Comparison of ENCODE assay signal across 8 mouse cellular contexts in genomic region chr4:62695523-62695922, GRCm38 (mm10).
A peak's percentile ranks its signal among the peaks of the same experiment; 100 is the strongest.
DNase-seq lines count a peak whose midpoint lies in the region; ATAC-seq and TF ChIP-seq lines count a peak whose summit lies in the region.

No protein-coding gene starts in this region.

- no peaks in the 10 kb centered on the region for H3K9me3 ChIP-seq in intestine, embryonic 16.5 days (ENCODE audit: control insufficient read depth, low read length)
- no peaks in the 10 kb centered on the region for H3K9me3 ChIP-seq in intestine, embryonic 15.5 days
- no peaks in the 10 kb centered on the region for H3K9me3 ChIP-seq in heart, embryonic 13.5 days
- H3K9me3 ChIP-seq in liver, postnatal 0 days (ENCODE audit: low read length), result no peaks in the 10 kb centered on the region

- peaks cover 56% of the 10 kb centered on the region for H3K4me1 ChIP-seq in intestine, embryonic 16.5 days (ENCODE audit: control insufficient read depth, insufficient read depth, low read length)
- peaks cover 54% of the 10 kb centered on the region for H3K4me1 ChIP-seq in intestine, embryonic 15.5 days (replicated peaks)
- H3K4me1 ChIP-seq in heart, embryonic 13.5 days, result peaks cover 91% of the 10 kb centered on the region
- peaks cover 2% of the 10 kb centered on the region; the same call in 1 of the 2 replicates for H3K4me1 ChIP-seq in liver, postnatal 0 days (ENCODE audit: insufficient read depth)

- H3K27ac ChIP-seq in intestine, embryonic 16.5 days (ENCODE audit: low read length), result 0 out of 2 replicates have a peak overlapping the region, but pooled peaks have one; percentile 1
- H3K27ac ChIP-seq in intestine, embryonic 15.5 days, result no peak overlapping the region
- H3K27ac ChIP-seq in heart, embryonic 13.5 days (replicated peaks), result peak overlapping the region; percentile 61
- no peak overlapping the region for H3K27ac ChIP-seq in liver, postnatal 0 days (ENCODE audit: low read depth)

- H3K27me3 ChIP-seq in intestine, embryonic 16.5 days (replicated peaks; ENCODE audit: control insufficient read depth, insufficient read depth, low read length), result no peaks in the 10 kb centered on the region
- H3K27me3 ChIP-seq in intestine, embryonic 15.5 days (replicated peaks), result no peaks in the 10 kb centered on the region
- peaks cover 54% of the 10 kb centered on the region for H3K27me3 ChIP-seq in heart, embryonic 13.5 days (replicated peaks)
- no peaks in the 10 kb centered on the region for H3K27me3 ChIP-seq in liver, postnatal 0 days (ENCODE audit: insufficient read depth, low read length)

- H3K4me3 ChIP-seq in intestine, embryonic 16.5 days (ENCODE audit: low read length), result no peak overlapping the region
- no peak overlapping the region for H3K4me3 ChIP-seq in intestine, embryonic 15.5 days (replicated peaks)
- H3K4me3 ChIP-seq in heart, embryonic 13.5 days, result no peak overlapping the region
- no peak overlapping the region for H3K4me3 ChIP-seq in liver, postnatal 0 days (ENCODE audit: low read depth, low read length)

- H3K36me3 ChIP-seq in intestine, embryonic 16.5 days (ENCODE audit: control insufficient read depth, insufficient read depth, low read length), result 0 out of 2 replicates have a peak, but pooled peaks cover 3% of the 10 kb centered on the region
- H3K36me3 ChIP-seq in intestine, embryonic 15.5 days, result peaks cover 14% of the 10 kb centered on the region
- peaks cover 38% of the 10 kb centered on the region for H3K36me3 ChIP-seq in heart, embryonic 13.5 days
- peaks cover 3% of the 10 kb centered on the region; the same call in 1 of the 2 replicates for H3K36me3 ChIP-seq in liver, postnatal 0 days (replicated peaks; ENCODE audit: insufficient read depth, low read length)

- TF ChIP-seq EP300 in liver, postnatal 0 days (IDR thresholded peaks at IDR 0.05; ENCODE audit: low read depth), result no peak

- no peak for TF ChIP-seq CTCF in liver, postnatal 0 days (IDR thresholded peaks at IDR 0.05; ENCODE audit: low read depth)

- DNase-seq in ZHBTc4 (ENCODE audit: low read depth, low spot score), result peak; percentile 34
- DNase-seq in liver, postnatal 0 days, result peak; percentile 30
- no peak for DNase-seq in urinary bladder, postnatal 10 days (ENCODE audit: low spot score)
- DNase-seq in retina, postnatal 1 day, result no peak
- no peak for DNase-seq in gastrocnemius, postnatal 10 days

- WGBS in intestine, embryonic 16.5 days, result 58% methylated on average over 8 of the region's 8 CpGs
- 63% methylated on average over 8 of the region's 8 CpGs for WGBS in intestine, embryonic 15.5 days
- 49% methylated on average over 8 of the region's 8 CpGs for WGBS in heart, embryonic 13.5 days
- WGBS in liver, postnatal 0 days (ENCODE audit: insufficient replicate concordance), result 48% methylated on average over 8 of the region's 8 CpGs

- no peak for ATAC-seq in intestine, embryonic 16.5 days
- no peak for ATAC-seq in intestine, embryonic 15.5 days
- ATAC-seq in heart, embryonic 13.5 days (ENCODE audit: extremely low read depth, insufficient number of reproducible peaks, low FRiP score, low TSS enrichment), result no peak
- no peak for ATAC-seq in liver, postnatal 0 days

- H3K9ac ChIP-seq in intestine, embryonic 16.5 days (ENCODE audit: low read depth, low read length), result 0 out of 2 replicates have a peak overlapping the region, but pooled peaks have one; percentile 13
- no peak overlapping the region for H3K9ac ChIP-seq in intestine, embryonic 15.5 days
- H3K9ac ChIP-seq in heart, embryonic 13.5 days, result no peak overlapping the region
- H3K9ac ChIP-seq in liver, postnatal 0 days (replicated peaks), result no peak overlapping the region

- no peak overlapping the region for H3K4me2 ChIP-seq in intestine, embryonic 16.5 days (ENCODE audit: low read depth, low read length)
- H3K4me2 ChIP-seq in intestine, embryonic 15.5 days (replicated peaks), result no peak overlapping the region
- no peak overlapping the region for H3K4me2 ChIP-seq in heart, embryonic 13.5 days
- H3K4me2 ChIP-seq in liver, postnatal 0 days (ENCODE audit: low read depth, low read length), result no peak overlapping the region

Comparison
In these comparisons a context has a peak if more than half of its experiments do, and no peak if none do; other contexts are left out.
1. H3K27ac ChIP-seq: peak in intestine, embryonic 16.5 days (single experiment) and heart, embryonic 13.5 days (single experiment); none in intestine, embryonic 15.5 days (single experiment) and liver, postnatal 0 days (single experiment).
2. DNase-seq: peak in ZHBTc4 (single experiment) and liver, postnatal 0 days (single experiment); none in urinary bladder, postnatal 10 days (single experiment), retina, postnatal 1 day (single experiment) and gastrocnemius, postnatal 10 days (single experiment).